Mouse (Mus musculus) frontal cortex, postnatal 14 days (tissue): ENCODE results near the gene Tff2.

Experiments
- DNase-seq, 2 experiments: peaks; one replicate each; pipeline ENCODE4 v3.0.0; 2022; ENCODE audit warnings: low spot score in 2 of 2

The Tff2 gene

GRCm38 (mm10) chr17:31136821-31137220, 7.3 kb downstream of the Tff2 start:
- no peak for DNase-seq

GRCm38 (mm10) chr17:31136291-31136690, 7.8 kb downstream of the Tff2 start:
- DNase-seq = no peak

- no peak for DNase-seq
Observed at GRCm38 (mm10) chr17:31134913-31135312, 9.2 kb downstream of the Tff2 start.

- no peak for DNase-seq
Observed at GRCm38 (mm10) chr17:31133776-31134175, 10.3 kb downstream of the Tff2 start.

- no peak for DNase-seq
Observed at GRCm38 (mm10) chr17:31131269-31131821, 12.7 kb downstream of the Tff2 start.

GRCm38 (mm10) chr17:31129452-31129851, 14.6 kb downstream of the Tff2 start, which contains the start of gene Tff3:
TSS of gene Tff3 (minus strand) at chr17:31129646.
- no peak for DNase-seq

- DNase-seq = no peak
Observed at GRCm38 (mm10) chr17:31128708-31129318, 15.3 kb downstream of the Tff2 start.

- DNase-seq = no peak
Observed at GRCm38 (mm10) chr17:31125548-31126266, 18.4 kb downstream of the Tff2 start.

- peak in 1 of 2 experiments; percentile 32 for DNase-seq
Observed at GRCm38 (mm10) chr17:31121975-31122374, 22.1 kb downstream of the Tff2 start.

- DNase-seq = peak; percentile 67 to 77
Observed at GRCm38 (mm10) chr17:31119429-31119828, 24.7 kb downstream of the Tff2 start.

GRCm38 (mm10) chr17:31117946-31118345, 26.1 kb downstream of the Tff2 start:
- DNase-seq = no peak

- DNase-seq = no peak
Observed at GRCm38 (mm10) chr17:31116063-31116462, 28.0 kb downstream of the Tff2 start.

GRCm38 (mm10) chr17:31113191-31113856, 30.8 kb downstream of the Tff2 start:
- DNase-seq = no peak

GRCm38 (mm10) chr17:31108388-31108787, 35.7 kb downstream of the Tff2 start:
- DNase-seq = no peak

GRCm38 (mm10) chr17:31103823-31104222, 40.3 kb downstream of the Tff2 start:
- no peak for DNase-seq

- DNase-seq = no peak
Observed at GRCm38 (mm10) chr17:31103007-31103570, 41.0 kb downstream of the Tff2 start.

- no peak for DNase-seq
Observed at GRCm38 (mm10) chr17:31098788-31099187, 45.3 kb downstream of the Tff2 start.

- no peak for DNase-seq
Observed at GRCm38 (mm10) chr17:31096893-31097292, 47.2 kb downstream of the Tff2 start.

- DNase-seq = no peak
Observed at GRCm38 (mm10) chr17:31095570-31095969, 48.5 kb downstream of the Tff2 start.

GRCm38 (mm10) chr17:31094781-31095180, 49.3 kb downstream of the Tff2 start:
- no peak for DNase-seq
